Comparison of ENCODE assay signal across 10 mouse cellular contexts in the genomic region with DNA sequence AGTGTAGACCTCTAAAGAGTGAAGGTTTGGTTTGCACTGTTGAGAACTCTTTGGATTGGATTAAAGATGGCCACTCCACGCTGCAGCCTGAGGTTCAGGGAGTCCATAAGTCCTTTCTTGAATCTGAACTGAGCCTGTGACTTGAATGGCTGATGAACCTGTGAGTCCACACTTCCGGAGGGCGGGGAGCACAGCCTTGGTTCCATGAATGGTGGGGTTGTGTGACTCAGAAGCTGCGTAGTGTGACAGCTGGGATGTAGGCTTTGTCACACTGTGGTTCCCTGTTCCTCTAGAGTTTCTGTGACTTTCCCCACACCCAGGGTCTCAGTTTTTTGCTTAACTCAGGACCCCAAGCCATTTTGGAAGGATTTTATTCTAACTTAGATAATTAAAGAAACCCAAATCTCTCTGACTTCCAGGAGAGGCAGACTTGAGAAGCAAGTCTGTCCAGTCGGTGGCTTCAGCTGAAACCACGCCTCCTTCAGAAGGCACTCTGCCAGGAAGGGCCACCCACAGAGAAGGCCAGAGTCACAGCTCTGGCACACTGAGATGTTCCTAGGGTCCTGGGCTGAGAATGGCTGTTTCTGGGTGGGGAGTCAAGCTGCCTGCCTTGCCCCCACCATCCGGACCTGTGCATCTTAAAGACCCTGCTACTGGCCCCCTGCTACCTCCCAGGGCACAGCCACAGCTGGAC. TPM values are rescaled to one million over a fixed set of nuclear protein-coding genes. Genes with fewer than 3 reads are reported as not detected.
DNase-seq lines count a peak whose midpoint lies in the region; ATAC-seq and TF ChIP-seq lines count a peak whose summit lies in the region.
"Had no signal": no experiment of that assay in that cellular context is flagged by ENCODE, and none has a peak within 500 bp of the region (broad histone marks: within the 10 kb centered on the region; RNA-seq: fewer than 3 reads in every experiment).

No protein-coding gene starts in this region.

- no peak overlapping the region for H3K9ac ChIP-seq in embryonic facial prominence, embryonic 15.5 days
- no peak overlapping the region for H3K9ac ChIP-seq in forebrain, embryonic 15.5 days (replicated peaks)
- no peak overlapping the region for H3K9ac ChIP-seq in liver, embryonic 11.5 days (ENCODE audit: low read depth, low read length)

- H3K9me3 ChIP-seq in embryonic facial prominence, embryonic 15.5 days (replicated peaks): no peaks in the 10 kb centered on the region
- H3K9me3 ChIP-seq in forebrain, embryonic 15.5 days: no peaks in the 10 kb centered on the region
- no peaks in the 10 kb centered on the region for H3K9me3 ChIP-seq in liver, embryonic 11.5 days (ENCODE audit: control insufficient read depth, low read length)

- WGBS in embryonic facial prominence, embryonic 15.5 days: 51% methylated on average over 7 of the region's 7 CpGs
- WGBS in forebrain, embryonic 15.5 days: 67% methylated on average over 7 of the region's 7 CpGs
- 69% methylated on average over 7 of the region's 7 CpGs for WGBS in liver, embryonic 11.5 days
- 74% methylated on average over 7 of the region's 7 CpGs for WGBS in thymus, adult 2 months

- no peak for DNase-seq in layer of hippocampus, adult 2 months (ENCODE audit: low spot score in 2 of 2)
- no peak for DNase-seq in layer of hippocampus, adult 9-11 months
- DNase-seq in adrenal gland, postnatal 10 days: peak; percentile 67
- DNase-seq in lung, postnatal 4 days: peak; percentile 60 to 61
- no peak for DNase-seq in liver, embryonic 11.5 days (ENCODE audit: low spot score)
- no peak for DNase-seq in thymus, adult 2 months

- ATAC-seq in embryonic facial prominence, embryonic 15.5 days (ENCODE audit: insufficient number of reproducible peaks, low FRiP score, low TSS enrichment, low read depth): no peak
- ATAC-seq in forebrain, embryonic 15.5 days (replicated peaks): no peak
- no peak for ATAC-seq in liver, embryonic 11.5 days (replicated peaks; ENCODE audit: low FRiP score)

- no peaks in the 10 kb centered on the region for H3K27me3 ChIP-seq in embryonic facial prominence, embryonic 15.5 days
- H3K27me3 ChIP-seq in forebrain, embryonic 15.5 days: no peaks in the 10 kb centered on the region
- H3K27me3 ChIP-seq in liver, embryonic 11.5 days (replicated peaks; ENCODE audit: control insufficient read depth, insufficient read depth, low read length): no peaks in the 10 kb centered on the region
- no peaks in the 10 kb centered on the region for H3K27me3 ChIP-seq in thymus, adult 2 months (ENCODE audit: control insufficient read depth, insufficient read depth, low read length)

- H3K4me3 ChIP-seq in layer of hippocampus, adult 2 months: no peak overlapping the region
- no peak overlapping the region for H3K4me3 ChIP-seq in embryonic facial prominence, embryonic 15.5 days (replicated peaks)
- no peak overlapping the region for H3K4me3 ChIP-seq in forebrain, embryonic 15.5 days
- H3K4me3 ChIP-seq in liver, embryonic 11.5 days (ENCODE audit: low read depth, low read length): no peak overlapping the region
- H3K4me3 ChIP-seq in thymus, adult 2 months (ENCODE audit: control insufficient read depth, insufficient read depth, low read length): no peak overlapping the region

- peaks cover 11% of the 10 kb centered on the region; the same call in 1 of the 2 replicates for H3K4me1 ChIP-seq in embryonic facial prominence, embryonic 15.5 days
- H3K4me1 ChIP-seq in forebrain, embryonic 15.5 days: peaks cover 19% of the 10 kb centered on the region
- H3K4me1 ChIP-seq in liver, embryonic 11.5 days (replicated peaks; ENCODE audit: control insufficient read depth, insufficient read depth, low read length): no peaks in the 10 kb centered on the region
- peaks cover 13% of the 10 kb centered on the region for H3K4me1 ChIP-seq in thymus, adult 2 months (replicated peaks; ENCODE audit: control insufficient read depth, insufficient read depth, low read length)

- no peaks in the 10 kb centered on the region for H3K36me3 ChIP-seq in embryonic facial prominence, embryonic 15.5 days
- peaks cover 3% of the 10 kb centered on the region for H3K36me3 ChIP-seq in forebrain, embryonic 15.5 days
- H3K36me3 ChIP-seq in liver, embryonic 11.5 days (ENCODE audit: control insufficient read depth, insufficient read depth, low read length): no peaks in the 10 kb centered on the region
- H3K36me3 ChIP-seq in thymus, adult 2 months (ENCODE audit: control insufficient read depth, insufficient read depth, low read length): no peaks in the 10 kb centered on the region

- no peak overlapping the region for H3K4me2 ChIP-seq in embryonic facial prominence, embryonic 15.5 days (replicated peaks)
- H3K4me2 ChIP-seq in forebrain, embryonic 15.5 days (replicated peaks): no peak overlapping the region
- H3K4me2 ChIP-seq in liver, embryonic 11.5 days: no peak overlapping the region

- TF ChIP-seq POLR2A in thymus, adult 2 months (IDR thresholded peaks at IDR 0.05; ENCODE audit: control insufficient read depth, extremely low read depth, insufficient read depth, low read length, poor library complexity): no peak

- TF ChIP-seq CTCF in layer of hippocampus, adult 2 months (conservative IDR thresholded peaks at IDR 0.05): 0 out of 2 replicates have a peak, but pooled peaks have one; percentile 6
- TF ChIP-seq CTCF in thymus, adult 2 months (IDR thresholded peaks at IDR 0.05; ENCODE audit: borderline replicate concordance, control insufficient read depth, extremely low read depth, insufficient read depth, low read length, poor library complexity): no peak

- peak overlapping the region; percentile 79 for H3K27ac ChIP-seq in layer of hippocampus, adult 2 months
- H3K27ac ChIP-seq in embryonic facial prominence, embryonic 15.5 days (replicated peaks): peak overlapping the region; percentile 30; the same call in 1 of the 2 replicates
- no peak overlapping the region for H3K27ac ChIP-seq in forebrain, embryonic 15.5 days (replicated peaks)
- no peak overlapping the region for H3K27ac ChIP-seq in liver, embryonic 11.5 days (ENCODE audit: low read depth, low read length)
- H3K27ac ChIP-seq in thymus, adult 2 months (ENCODE audit: control insufficient read depth, insufficient read depth, low read length): no peak overlapping the region

RNA-seq across cellular contexts. Expression of gene Kcnip3, which starts 13.8 kb away (rescaled TPM):
- total RNA-seq in layer of hippocampus, adult 2 months (2021): 10 to 100 TPM; 63.6 to 66.4 TPM
- 1 to 10 TPM; 3.5 to 4.3 TPM for total RNA-seq in adrenal gland, postnatal 10 days (2021)
- polyA plus RNA-seq in embryonic facial prominence, embryonic 15.5 days (2015; fragmentation: Nextera tagmentation; extraction: Ambion mirVana): 2.8 and 4.8 TPM in 2 replicates
- 8.3 and 8.6 TPM in 2 replicates for polyA plus RNA-seq in forebrain, embryonic 15.5 days (2015; fragmentation: Nextera tagmentation; extraction: Ambion mirVana)
- polyA plus RNA-seq in liver, embryonic 11.5 days (2014; fragmentation: Nextera tagmentation; extraction: Ambion mirVana): 1.3 and 1.4 TPM in 2 replicates
- polyA plus RNA-seq in thymus, adult 2 months (2012; rRNA removed): 4.4 and 4.7 TPM in 2 replicates

RNA-seq across cellular contexts. Expression of gene Prom2, which starts 33.2 kb away (rescaled TPM):
- total RNA-seq in layer of hippocampus, adult 2 months (2021): under 1 TPM; 0.08 to 0.10 TPM
- total RNA-seq in adrenal gland, postnatal 10 days (2021): under 1 TPM; 0.09 to 0.12 TPM
- 8.9 and 11.2 TPM in 2 replicates for polyA plus RNA-seq in embryonic facial prominence, embryonic 15.5 days (2015; fragmentation: Nextera tagmentation; extraction: Ambion mirVana)
- polyA plus RNA-seq in forebrain, embryonic 15.5 days (2015; fragmentation: Nextera tagmentation; extraction: Ambion mirVana): not detected in 2 replicates
- 0.23 and 0.25 TPM in 2 replicates for polyA plus RNA-seq in liver, embryonic 11.5 days (2014; fragmentation: Nextera tagmentation; extraction: Ambion mirVana)
- polyA plus RNA-seq in thymus, adult 2 months (2012; rRNA removed): 4.8 and 5.5 TPM in 2 replicates
- total RNA-seq: megakaryocyte, adult 5-6 weeks had no signal
- polyA plus RNA-seq: Patski had no signal

Comparison
In these comparisons a context has a peak if more than half of its experiments do, and no peak if none do; other contexts are left out.
1. DNase-seq: peak in adrenal gland, postnatal 10 days (single experiment) and lung, postnatal 4 days (2 of 2); none in layer of hippocampus, adult 2 months (0 of 2), layer of hippocampus, adult 9-11 months (single experiment), liver, embryonic 11.5 days (single experiment) and thymus, adult 2 months (single experiment).
2. H3K27ac ChIP-seq: peak in layer of hippocampus, adult 2 months (single experiment) and embryonic facial prominence, embryonic 15.5 days (single experiment); none in forebrain, embryonic 15.5 days (single experiment), liver, embryonic 11.5 days (single experiment) and thymus, adult 2 months (single experiment).